Mouse (Mus musculus): ENCODE data around the gene Adcy9. TPM values are rescaled to one million over a fixed set of nuclear protein-coding genes. Genes with fewer than 3 reads are reported as not detected.

Gene Adcy9
- total and polyA plus RNA-seq, 3 experiments: 1.1 to 3.1 (median 1.2) TPM

DNA sequence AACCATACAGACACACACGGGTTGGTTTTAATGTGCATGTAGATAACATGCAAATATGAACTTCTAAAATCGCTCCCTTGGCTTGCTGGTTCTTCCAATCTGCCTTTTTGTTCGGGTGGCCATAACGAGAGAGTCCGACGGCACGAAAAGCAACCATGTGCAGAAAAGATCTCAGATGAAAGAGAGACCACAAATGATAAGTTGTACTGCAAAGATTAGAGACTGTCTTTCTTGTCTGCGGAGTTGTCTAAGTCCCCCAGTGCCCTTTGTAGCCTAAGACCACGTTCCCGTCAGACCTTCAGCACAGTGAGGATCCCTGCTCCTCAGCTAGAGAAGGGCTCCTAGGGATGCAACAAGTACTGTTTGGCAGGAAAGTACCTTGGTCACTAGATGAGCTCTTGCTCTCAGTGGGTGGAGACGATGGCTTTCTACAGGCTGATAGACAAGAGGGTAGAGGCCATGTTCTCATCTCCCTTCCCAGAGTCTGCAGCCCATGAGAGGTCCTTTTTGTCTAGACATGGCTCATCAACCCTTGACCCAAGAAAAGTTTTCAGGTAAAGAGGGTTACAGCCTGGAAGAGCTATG is 136.9 kb downstream of the Adcy9 start (continued):
- TF ChIP-seq POLR2A (IDR thresholded peaks at IDR 0.05; ENCODE audit: low read depth, low read length): peak; percentile 80
- TF ChIP-seq GABPA (IDR thresholded peaks at IDR 0.05; ENCODE audit: insufficient replicate concordance, low read depth, low read length): no peak
- TF ChIP-seq UBTF (IDR thresholded peaks at IDR 0.05; ENCODE audit: low read depth, low read length): no peak
- no peak for TF ChIP-seq USF2 (conservative IDR thresholded peaks at IDR 0.05; ENCODE audit: low read depth, low read length)
- TF ChIP-seq POLR2AphosphoS2 (IDR thresholded peaks at IDR 0.05; ENCODE audit: low read depth, low read length): peak; percentile 61; the same call in 1 of the 2 replicates

DNA sequence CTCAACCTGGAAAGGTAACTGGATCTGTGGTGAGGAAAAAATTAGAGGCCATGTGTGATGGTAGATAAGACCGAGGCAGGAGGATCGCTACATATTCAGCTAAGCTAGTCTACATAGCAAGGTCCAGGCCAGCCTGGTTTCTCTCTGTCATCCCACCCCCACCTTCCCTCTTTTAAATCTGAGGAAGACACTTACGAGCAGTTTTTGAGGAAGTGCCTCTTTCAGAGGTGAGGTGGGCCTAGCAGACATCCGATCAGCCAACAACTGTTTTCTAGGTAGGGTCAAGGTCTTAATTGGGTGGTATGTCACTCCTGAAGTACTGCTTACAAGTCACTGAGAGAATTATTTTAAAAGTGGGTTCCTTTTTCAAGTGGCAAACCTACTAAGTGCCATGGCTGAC is 138.8 kb downstream of the Adcy9 start:
- no peaks in the 10 kb centered on the region for H3K79me2 ChIP-seq (replicated peaks; ENCODE audit: control insufficient read depth, extremely low read depth, insufficient read depth, poor library complexity, severe bottlenecking)
- H3K27me3 ChIP-seq (replicated peaks): no peaks in the 10 kb centered on the region
- in situ Hi-C loops (cut with MboI; ENCODE audit: low pct_ligation_motif_present, low pct_unique_long_range_greater_than_20kb, low sequenced_read_pairs) (loop anchor here (25.0 kb wide), 1 partner anchor 444 kb away; the partner anchor contains the start of genes Olfr15 and Zfp174), dilution Hi-C loops (cut with MboI; ENCODE audit: extremely low pct_ligation_motif_present, extremely low pct_unique_long_range_greater_than_20kb, low sequenced_read_pairs) (no loop called here)
- H3K36me3 ChIP-seq (replicated peaks in 1 of 2; ENCODE audit: control insufficient read depth in 1 of 2, insufficient read depth in 1 of 2, low read length in 1 of 2): no peaks in the 10 kb centered on the region
- H3K4me3 ChIP-seq (replicated peaks in 1 of 3; ENCODE audit: low read depth in 2 of 3, low read length in 2 of 3, poor library complexity in 1 of 3): no peak overlapping the region
- no peak overlapping the region for H3K9ac ChIP-seq (ENCODE audit: insufficient read depth, low read depth)
- TF ChIP-seq ELF1 (IDR thresholded peaks at IDR 0.05; ENCODE audit: low read depth, low read length) (0 out of 2 replicates have a peak, but pooled peaks have one; percentile 18), IRF4 (IDR thresholded peaks at IDR 0.05; ENCODE audit: low read depth, low read length) (peak; percentile 8; the same call in 1 of the 2 replicates), NRF1 (IDR thresholded peaks at IDR 0.05; ENCODE audit: low read depth, low read length) (no peak), UBTF (IDR thresholded peaks at IDR 0.05; ENCODE audit: low read depth, low read length) (no peak), CHD1 (IDR thresholded peaks at IDR 0.05; ENCODE audit: low read depth, low read length) (no peak), ETS1 (conservative IDR thresholded peaks at IDR 0.05; ENCODE audit: low read depth, low read length) (no peak), MXI1 (IDR thresholded peaks at IDR 0.05; ENCODE audit: low read depth, low read length) (no peak)
- peaks cover 2 to 25% of the 10 kb centered on the region in 2 experiments for H3K4me1 ChIP-seq (ENCODE audit: control insufficient read depth in 1 of 2, insufficient read depth in 2 of 2)
- H3K27ac ChIP-seq (ENCODE audit: insufficient read depth, low read depth): no peak overlapping the region
- no peaks in the 10 kb centered on the region for H3K9me3 ChIP-seq (replicated peaks; ENCODE audit: low read length)
- no peak overlapping the region for H3K4me2 ChIP-seq (ENCODE audit: insufficient read depth, low read depth, poor library complexity, severe bottlenecking)
- DNase-seq (ENCODE audit: extremely low read depth): peak; percentile 38

DNA sequence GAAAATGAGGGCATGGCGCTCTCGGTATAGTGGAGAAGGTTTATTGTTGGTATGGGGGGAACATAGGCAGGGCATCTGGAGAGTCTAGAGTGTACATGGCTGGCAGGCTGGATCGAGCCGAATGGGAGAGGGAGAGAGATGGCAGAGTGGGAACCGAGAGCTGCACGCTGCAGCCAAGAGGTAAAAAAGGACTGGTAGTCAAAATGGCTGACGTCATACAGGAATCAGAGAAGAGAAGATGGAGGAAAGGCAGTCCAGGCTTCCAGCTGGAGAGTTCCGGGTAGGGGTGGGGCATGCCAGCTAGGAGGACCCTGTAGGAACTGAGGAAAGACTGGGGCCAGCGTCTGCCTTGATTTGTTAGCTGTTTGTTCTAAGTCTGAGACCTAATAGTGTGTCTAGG is 139.3 kb downstream of the Adcy9 start:
- Histone ChIP-seq H3K36me3 (replicated peaks in 1 of 2; ENCODE audit: control insufficient read depth in 1 of 2, insufficient read depth in 1 of 2, low read length in 1 of 2) (no peaks in the 10 kb centered on the region), H3K79me2 (replicated peaks; ENCODE audit: control insufficient read depth, extremely low read depth, insufficient read depth, poor library complexity, severe bottlenecking) (no peaks in the 10 kb centered on the region), H3K4me2 (ENCODE audit: insufficient read depth, low read depth, poor library complexity, severe bottlenecking) (no peak overlapping the region), H3K9ac (ENCODE audit: insufficient read depth, low read depth) (no peak overlapping the region), H3K4me3 (replicated peaks in 1 of 3; ENCODE audit: low read depth in 2 of 3, low read length in 2 of 3, poor library complexity in 1 of 3) (no peak overlapping the region), H3K27me3 (replicated peaks) (no peaks in the 10 kb centered on the region), H3K27ac (ENCODE audit: insufficient read depth, low read depth) (no peak overlapping the region), H3K9me3 (replicated peaks; ENCODE audit: low read length) (no peaks in the 10 kb centered on the region), H3K4me1 (ENCODE audit: control insufficient read depth in 1 of 2, insufficient read depth in 2 of 2) (peaks cover 2 to 25% of the 10 kb centered on the region in 2 experiments)
- no peak for DNase-seq (ENCODE audit: extremely low read depth)
- in situ Hi-C loops (cut with MboI; ENCODE audit: low pct_ligation_motif_present, low pct_unique_long_range_greater_than_20kb, low sequenced_read_pairs): loop anchor here (25.0 kb wide), 1 partner anchor 444 kb away; the partner anchor contains the start of genes Olfr15 and Zfp174
- no peak for TF ChIP-seq TBP (conservative IDR thresholded peaks at IDR 0.05; ENCODE audit: low read depth, low read length)
- no peak for TF ChIP-seq EP300 (IDR thresholded peaks at IDR 0.05; ENCODE audit: low read length)
- TF ChIP-seq CTCF (conservative IDR thresholded peaks at IDR 0.05 in 1 of 2, IDR thresholded peaks at IDR 0.05 in 1 of 2; ENCODE audit: low read depth in 2 of 2, low read length in 2 of 2): no peak
- TF ChIP-seq ZC3H11A (IDR thresholded peaks at IDR 0.05; ENCODE audit: low read depth, low read length): no peak
- no peak for TF ChIP-seq USF1 (IDR thresholded peaks at IDR 0.05; ENCODE audit: low read depth, low read length)
- no peak for TF ChIP-seq IRF4 (IDR thresholded peaks at IDR 0.05; ENCODE audit: low read depth, low read length)
- TF ChIP-seq MYC (IDR thresholded peaks at IDR 0.05; ENCODE audit: low read depth, low read length): no peak
- TF ChIP-seq JUND (conservative IDR thresholded peaks at IDR 0.05; ENCODE audit: low read depth, low read length): no peak
- no peak for TF ChIP-seq ZKSCAN1 (IDR thresholded peaks at IDR 0.05; ENCODE audit: borderline replicate concordance, low read depth, low read length)
- TF ChIP-seq CHD2 (IDR thresholded peaks at IDR 0.05; ENCODE audit: low read length): no peak
- no peak for TF ChIP-seq ZMIZ1 (IDR thresholded peaks at IDR 0.05; ENCODE audit: low read depth, low read length)
- TF ChIP-seq PAX5 (IDR thresholded peaks at IDR 0.05; ENCODE audit: low read length): no peak
- no peak for TF ChIP-seq MAX (IDR thresholded peaks at IDR 0.05; ENCODE audit: low read length)
- TF ChIP-seq E2F4 (IDR thresholded peaks at IDR 0.05; ENCODE audit: insufficient replicate concordance, low read depth, low read length): no peak
- TF ChIP-seq KAT2A (IDR thresholded peaks at IDR 0.05; ENCODE audit: insufficient replicate concordance, low read length): no peak
- no peak for TF ChIP-seq RCOR1 (conservative IDR thresholded peaks at IDR 0.05; ENCODE audit: low read depth, low read length)
- TF ChIP-seq POLR2AphosphoS2 (IDR thresholded peaks at IDR 0.05; ENCODE audit: low read depth, low read length): no peak
- dilution Hi-C loops (cut with MboI; ENCODE audit: extremely low pct_ligation_motif_present, extremely low pct_unique_long_range_greater_than_20kb, low sequenced_read_pairs): no loop called here
